Mouse (Mus musculus) heart, adult 2 months (tissue): Measurements from ENCODE around the gene Rtn4ip1. TPM values are rescaled to one million over a fixed set of nuclear protein-coding genes. Genes with fewer than 3 reads are reported as not detected.

ENCODE experiments used
- DNase-seq, 2 experiments: peaks; one replicate each; pipeline ENCODE4 v3.0.0; 2021
- H3K27ac ChIP-seq: fragments of 200-600 bp; 2 replicates; pipeline ENCODE4 v1.8.1; 2022
- H3K27me3 ChIP-seq: fragments of 200-500 bp; 2 replicates; pipeline ENCODE4 v1.6.1; 2012; ENCODE audit warnings: mild to moderate bottlenecking, low read length, inconsistent platforms, mixed read lengths; ENCODE audit not compliant: control insufficient read depth, insufficient read depth
- H3K36me3 ChIP-seq: fragments of 200-500 bp; 2 replicates; pipeline ENCODE4 v1.6.1; 2012; ENCODE audit warnings: low read length, inconsistent platforms; ENCODE audit not compliant: control insufficient read depth, insufficient read depth
- H3K4me1 ChIP-seq: fragments of 200-500 bp; 2 replicates; pipeline ENCODE4 v1.6.1; 2011; ENCODE audit warnings: low read length; ENCODE audit not compliant: control insufficient read depth, insufficient read depth
- H3K4me3 ChIP-seq: fragments of 200-600 bp; 2 replicates; pipeline ENCODE4 v1.8.1; 2022
- H3K79me2 ChIP-seq: fragments of 200-500 bp; replicated peaks from 2 replicates; pipeline ENCODE4 v1.6.1; 2012; ENCODE audit warnings: mild to moderate bottlenecking, inconsistent platforms, low read length, moderate library complexity, mixed read lengths; ENCODE audit not compliant: control insufficient read depth, insufficient read depth
- H3K9ac ChIP-seq: fragments of 200-500 bp; 2 replicates; pipeline ENCODE4 v1.6.1; 2012; ENCODE audit warnings: low read depth, mild to moderate bottlenecking, control low read depth, inconsistent platforms, low read length, mixed read lengths
- CTCF ChIP-seq: fragments of 200-600 bp; IDR thresholded peaks from 2 replicates; pipeline ENCODE4 v1.8.1; 2022; ENCODE audit warnings: antibody characterized with exemption, mild to moderate bottlenecking, moderate library complexity
- EP300 ChIP-seq: fragments of 200-500 bp; IDR thresholded peaks from 2 replicates; pipeline ENCODE4 v1.6.1; 2011; ENCODE audit warnings: low read depth, low read length, control low read depth; ENCODE audit not compliant: insufficient read depth
- POLR2A ChIP-seq: fragments of 200-500 bp; IDR thresholded peaks from 2 replicates; pipeline ENCODE4 v1.6.1; 2011; ENCODE audit warnings: mild to moderate bottlenecking, low read depth, low read length, control low read depth; ENCODE audit not compliant: insufficient read depth
- WGBS: fragments of 180-500 bp; shearing (Covaris S2); methylation state at CpG from one replicate; pipeline ENCODE4 v1.1.7; 2018; 5-methylcytosine and 5-hydroxymethylcytosine counted together
- intact Hi-C: fragments of 180-260 bp; cut with DNase I; formaldehyde crosslinking; loops from one replicate; pipeline ENCODE4 v1.15.1; 2025
- polyA plus RNA-seq: library from polyadenylated mRNA; depleted of rRNA; stranded (reverse); fragments of >200 nt; gene quantifications from 2 replicates; pipeline ENCODE4 v1.2.3, GENCODE M21; 2012
- total RNA-seq, 2 experiments: library from RNA; stranded (reverse); gene quantifications; 2 replicates each; pipeline ENCODE4 v1.2.3; 2021

Gene Rtn4ip1
- total and polyA plus RNA-seq, 3 experiments = 47.7 to 66.9 (median 66.4) TPM

GRCm38 (mm10) chr10:43904569-43904968, 3.0 kb downstream of the Rtn4ip1 start:
- H3K9ac ChIP-seq = no peak overlapping the region
- H3K27ac ChIP-seq = no peak overlapping the region
- H3K79me2 ChIP-seq = no peaks in the 10 kb centered on the region
- no peak for DNase-seq
- intact Hi-C loops = no loop called here
- H3K27me3 ChIP-seq = no peaks in the 10 kb centered on the region
- peaks cover 1% of the 10 kb centered on the region; the same call in 1 of the 2 replicates for H3K4me1 ChIP-seq
- no peaks in the 10 kb centered on the region for H3K36me3 ChIP-seq
- WGBS = 90% methylated on average over 1 of the region's 1 CpGs
- H3K4me3 ChIP-seq = no peak overlapping the region
- TF ChIP-seq POLR2A = no peak
- no peak for TF ChIP-seq CTCF
- no peak for TF ChIP-seq EP300

- TF ChIP-seq POLR2A (no peak), EP300 (no peak), CTCF (no peak)
- WGBS = 77% methylated on average over 12 of the region's 12 CpGs
Observed at GRCm38 (mm10) chr10:43910032-43910872, 8.6 kb downstream of the Rtn4ip1 start.

GRCm38 (mm10) chr10:43910873-43911142, 9.2 kb downstream of the Rtn4ip1 start:
- H3K79me2 ChIP-seq = no peaks in the 10 kb centered on the region
- TF ChIP-seq CTCF (no peak), EP300 (no peak), POLR2A (no peak)
- intact Hi-C loops = no loop called here
- no peaks in the 10 kb centered on the region for H3K27me3 ChIP-seq
- H3K27ac ChIP-seq = no peak overlapping the region
- WGBS = 88% methylated on average over 8 of the region's 8 CpGs
- H3K4me1 ChIP-seq = no peaks in the 10 kb centered on the region
- H3K36me3 ChIP-seq = no peaks in the 10 kb centered on the region; the same call in 1 of the 2 replicates
- no peak overlapping the region for H3K4me3 ChIP-seq
- no peak for DNase-seq
- H3K9ac ChIP-seq = no peak overlapping the region

More at GRCm38 (mm10) chr10:43910032-43910872, 8.6 kb downstream of the Rtn4ip1 start:
- no peaks in the 10 kb centered on the region for H3K4me1 ChIP-seq
- DNase-seq = no peak
- H3K36me3 ChIP-seq = no peaks in the 10 kb centered on the region; the same call in 1 of the 2 replicates
- H3K27me3 ChIP-seq = no peaks in the 10 kb centered on the region
- no peaks in the 10 kb centered on the region for H3K79me2 ChIP-seq
- intact Hi-C loops = no loop called here
- no peak overlapping the region for H3K9ac ChIP-seq
- H3K4me3 ChIP-seq = no peak overlapping the region
- H3K27ac ChIP-seq = no peak overlapping the region

DNA sequence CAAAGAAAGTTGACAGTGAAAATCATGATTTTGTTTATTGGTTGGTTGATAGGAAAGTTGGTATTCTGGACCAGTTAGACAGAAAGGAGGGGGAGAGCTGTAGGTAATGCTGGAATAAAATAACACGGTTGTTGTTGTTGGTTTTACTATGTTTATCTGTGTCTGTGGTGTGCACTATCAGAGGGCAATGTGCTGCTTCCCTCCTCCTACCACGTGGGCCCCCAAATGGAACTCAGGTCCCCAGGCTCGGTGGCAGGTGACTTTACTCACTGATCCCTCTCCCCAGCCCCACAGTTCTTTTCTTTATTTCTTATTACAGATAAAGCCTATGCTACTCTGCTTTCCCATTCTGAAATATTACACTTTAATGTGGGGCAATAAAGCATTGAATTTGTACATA, 10.6 kb downstream of the Rtn4ip1 start:
- Histone ChIP-seq H3K9ac (no peak overlapping the region), H3K27me3 (no peaks in the 10 kb centered on the region), H3K4me1 (no peaks in the 10 kb centered on the region), H3K27ac (no peak overlapping the region), H3K36me3 (no peaks in the 10 kb centered on the region; the same call in 1 of the 2 replicates), H3K4me3 (no peak overlapping the region), H3K79me2 (no peaks in the 10 kb centered on the region)
- TF ChIP-seq CTCF = no peak
- TF ChIP-seq POLR2A = no peak
- no peak for TF ChIP-seq EP300
- DNase-seq = no peak
- intact Hi-C loops = no loop called here
- WGBS = 82% methylated on average over 3 of the region's 3 CpGs

DNA sequence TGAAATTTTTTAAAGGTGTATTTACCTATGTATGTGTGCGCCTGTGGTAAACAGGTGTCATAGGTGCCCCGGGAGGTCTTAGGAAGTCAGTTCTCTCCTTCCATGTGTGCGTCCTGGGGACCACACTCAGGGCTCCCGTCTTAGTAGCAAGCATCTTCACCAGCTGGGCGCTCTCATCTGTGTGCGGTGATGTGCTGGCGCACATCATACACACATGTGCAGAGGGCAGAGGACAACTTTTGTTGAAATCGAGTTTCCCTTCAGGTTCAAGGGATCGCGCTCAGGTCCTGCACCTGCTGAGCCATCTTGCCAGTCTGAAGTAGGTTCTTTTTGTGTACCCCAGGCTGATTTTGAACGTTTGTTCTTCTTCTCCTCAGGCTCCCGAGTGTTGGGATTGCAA, 14.6 kb downstream of the Rtn4ip1 start:
- intact Hi-C loops = no loop called here
- no peaks in the 10 kb centered on the region for H3K27me3 ChIP-seq
- H3K36me3 ChIP-seq = no peaks in the 10 kb centered on the region; the same call in 1 of the 2 replicates
- no peak for DNase-seq
- H3K4me3 ChIP-seq = no peak overlapping the region
- no peaks in the 10 kb centered on the region for H3K79me2 ChIP-seq
- H3K4me1 ChIP-seq = no peaks in the 10 kb centered on the region
- H3K9ac ChIP-seq = no peak overlapping the region
- WGBS = 87% methylated on average over 12 of the region's 12 CpGs
- H3K27ac ChIP-seq = no peak overlapping the region
- TF ChIP-seq CTCF (no peak), EP300 (no peak), POLR2A (no peak)

DNA sequence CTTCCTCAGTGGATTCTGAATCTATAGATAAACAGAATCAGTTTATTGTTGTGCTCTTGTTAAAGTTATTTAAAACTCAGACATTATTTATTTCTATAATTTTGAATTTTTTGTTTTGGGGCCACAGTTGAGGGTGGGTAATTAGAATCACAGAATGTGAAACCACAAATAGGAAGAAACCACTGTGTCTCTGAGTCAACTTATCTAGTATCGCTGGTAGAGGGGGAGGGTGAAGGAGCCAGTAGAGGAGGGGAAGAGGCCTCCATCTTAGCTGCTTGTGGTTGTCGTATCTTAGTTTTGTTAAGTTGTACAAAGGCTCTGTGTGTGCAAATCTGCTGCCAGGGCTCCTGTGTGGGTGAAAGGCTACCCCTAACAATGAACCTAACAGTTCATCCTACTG, 15.1 kb downstream of the Rtn4ip1 start:
- H3K27ac ChIP-seq = no peak overlapping the region
- intact Hi-C loops = no loop called here

More for the DNA sequence above, 15.1 kb downstream of the Rtn4ip1 start:
- no peaks in the 10 kb centered on the region for H3K79me2 ChIP-seq
- H3K4me1 ChIP-seq = no peaks in the 10 kb centered on the region
- DNase-seq = no peak
- H3K9ac ChIP-seq = no peak overlapping the region
- no peaks in the 10 kb centered on the region; the same call in 1 of the 2 replicates for H3K36me3 ChIP-seq
- H3K4me3 ChIP-seq = no peak overlapping the region
- TF ChIP-seq POLR2A (no peak), EP300 (no peak), CTCF (no peak)
- H3K27me3 ChIP-seq = no peaks in the 10 kb centered on the region
- WGBS = 66% methylated on average over 2 of the region's 2 CpGs
